Mouse (Mus musculus) intestine, postnatal 0 days (tissue): ENCODE data around the gene Plekhh2. TPM values are rescaled to one million over a fixed set of nuclear protein-coding genes. Genes with fewer than 3 reads are reported as not detected.

Source experiments
- ATAC-seq: fragments of 200-750 bp; cut with Nextera tagmentation; 2 replicates; pipeline ENCODE4 v1.8.0; 2017; ENCODE audit warnings: mild to moderate bottlenecking, moderate TSS enrichment, moderate library complexity
- H3K27ac ChIP-seq: fragments of 300-500 bp; sonication (generic); 2 replicates; pipeline ENCODE4 v1.5.1; 2014; ENCODE audit warnings: mild to moderate bottlenecking, low read depth, low read length, moderate library complexity
- H3K27me3 ChIP-seq: fragments of 300-500 bp; sonication (generic); replicated peaks from 2 replicates; pipeline ENCODE4 v1.6.1; 2014; ENCODE audit warnings: low read length, mixed read lengths; ENCODE audit not compliant: control insufficient read depth, insufficient read depth
- H3K36me3 ChIP-seq: fragments of 300-500 bp; sonication (generic); 2 replicates; pipeline ENCODE4 v1.6.1; 2014; ENCODE audit warnings: mild to moderate bottlenecking, moderate library complexity; ENCODE audit not compliant: control insufficient read depth, insufficient read depth
- H3K4me1 ChIP-seq: fragments of 300-500 bp; sonication (generic); replicated peaks from 2 replicates; pipeline ENCODE4 v1.6.1; 2014; ENCODE audit warnings: antibody characterized with exemption, low read length, mixed read lengths; ENCODE audit not compliant: control insufficient read depth, insufficient read depth
- H3K4me2 ChIP-seq: fragments of 300-500 bp; sonication (generic); replicated peaks from 2 replicates; pipeline ENCODE4 v1.6.1; 2014; ENCODE audit warnings: low read depth, mild to moderate bottlenecking, moderate library complexity
- H3K4me3 ChIP-seq: fragments of 300-500 bp; sonication (generic); 2 replicates; pipeline ENCODE4 v1.5.1; 2014; ENCODE audit warnings: low read depth, low read length
- H3K9ac ChIP-seq: fragments of 300-500 bp; sonication (generic); 2 replicates; pipeline ENCODE4 v1.6.1; 2014; ENCODE audit warnings: mild to moderate bottlenecking, low read depth, low read length
- H3K9me3 ChIP-seq: fragments of 300-500 bp; sonication (generic); 2 replicates; pipeline ENCODE4 v1.6.1; 2016; ENCODE audit warnings: mixed run types; ENCODE audit not compliant: control insufficient read depth
- CTCF ChIP-seq: sonication (generic); IDR thresholded peaks from 2 replicates; pipeline ENCODE4 v1.5.1; 2016; ENCODE audit warnings: low read depth, mild to moderate bottlenecking, control low read depth, antibody characterized with exemption, moderate library complexity
- WGBS: fragments of 180-500 bp; shearing (Covaris S2); extraction: QIAGEN DNeasy Blood & Tissue Kit; methylation state at CpG from one replicate; pipeline ENCODE4 v1.1.7; 2014; 5-methylcytosine and 5-hydroxymethylcytosine counted together
- polyA plus RNA-seq: library from polyadenylated mRNA; unstranded; fragments of >200 nt; fragmentation: Nextera tagmentation; extraction: Ambion mirVana; gene quantifications from 2 replicates; pipeline ENCODE4 v1.2.1, GENCODE M21; 2015

The Plekhh2 gene
- polyA plus RNA-seq, 1 experiment from 2014 or later = 2.8 TPM

- Histone ChIP-seq H3K27ac (no peak overlapping the region; the same call in 1 of the 2 replicates), H3K4me2 (no peak overlapping the region), H3K4me3 (no peak overlapping the region), H3K27me3 (no peaks in the 10 kb centered on the region), H3K36me3 (no peaks in the 10 kb centered on the region), H3K9me3 (no peaks in the 10 kb centered on the region), H3K4me1 (no peaks in the 10 kb centered on the region), H3K9ac (no peak overlapping the region)
- no peak for ATAC-seq
- TF ChIP-seq CTCF = peak; percentile 84
- 48% methylated on average over 15 of the region's 15 CpGs for WGBS
Observed at GRCm38 (mm10) chr17:84480464-84481355, 31.0 kb upstream of the Plekhh2 start.

- no peak overlapping the region for H3K4me3 ChIP-seq
- no peak overlapping the region for H3K9ac ChIP-seq
- no peak for TF ChIP-seq CTCF
- no peaks in the 10 kb centered on the region for H3K27me3 ChIP-seq
- WGBS = 86% methylated on average over 3 of the region's 3 CpGs
- no peaks in the 10 kb centered on the region for H3K9me3 ChIP-seq
- no peaks in the 10 kb centered on the region for H3K4me1 ChIP-seq
- no peak overlapping the region for H3K27ac ChIP-seq
- H3K4me2 ChIP-seq = no peak overlapping the region
- no peak for ATAC-seq
- no peaks in the 10 kb centered on the region for H3K36me3 ChIP-seq
Observed at GRCm38 (mm10) chr17:84482831-84483230, 28.9 kb upstream of the Plekhh2 start.

DNA sequence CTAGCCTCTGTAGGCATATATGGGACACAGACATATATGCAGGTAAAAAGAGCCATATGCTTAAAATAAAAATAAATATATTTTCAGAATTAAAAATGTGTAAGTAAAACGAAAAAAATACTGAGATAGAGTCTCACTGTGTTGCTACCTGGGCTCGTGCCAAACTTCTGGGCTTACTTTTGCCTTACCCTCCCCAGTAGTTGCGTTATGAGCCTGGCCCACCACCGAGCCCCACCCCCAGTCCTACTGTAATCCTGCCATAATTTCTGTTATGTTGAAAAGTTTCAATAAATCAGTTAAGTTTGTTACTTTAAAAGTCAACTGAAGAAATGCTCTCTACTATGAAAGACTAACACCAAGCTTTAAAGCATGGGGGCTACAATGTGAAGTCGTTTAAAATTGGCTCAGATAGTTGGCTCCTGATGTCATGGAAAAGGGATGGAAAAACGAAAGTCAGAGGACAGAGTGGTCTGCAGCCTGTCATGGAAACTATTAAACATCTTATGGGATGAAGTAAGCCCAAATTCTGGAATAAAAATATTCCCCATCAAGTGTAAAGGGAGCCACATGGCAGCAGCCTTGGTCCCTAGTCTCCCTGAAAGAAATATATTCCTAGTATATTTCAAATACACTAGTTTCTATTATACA lies 27.9 kb upstream of the Plekhh2 start:
- H3K36me3 ChIP-seq = no peaks in the 10 kb centered on the region
- no peak overlapping the region for H3K9ac ChIP-seq
- H3K4me2 ChIP-seq = no peak overlapping the region
- no peak for ATAC-seq
- H3K9me3 ChIP-seq = no peaks in the 10 kb centered on the region
- WGBS = 57% methylated on average over 6 of the region's 6 CpGs
- TF ChIP-seq CTCF = no peak
- H3K27ac ChIP-seq = no peak overlapping the region
- H3K4me1 ChIP-seq = no peaks in the 10 kb centered on the region
- H3K27me3 ChIP-seq = no peaks in the 10 kb centered on the region
- H3K4me3 ChIP-seq = no peak overlapping the region

GRCm38 (mm10) chr17:84487415-84487814 lies 24.3 kb upstream of the Plekhh2 start:
- H3K9ac ChIP-seq = no peak overlapping the region
- H3K27me3 ChIP-seq = no peaks in the 10 kb centered on the region
- H3K27ac ChIP-seq = no peak overlapping the region
- H3K9me3 ChIP-seq = no peaks in the 10 kb centered on the region
- no peak overlapping the region for H3K4me2 ChIP-seq
- H3K4me1 ChIP-seq = no peaks in the 10 kb centered on the region
- no peaks in the 10 kb centered on the region for H3K36me3 ChIP-seq
- 61% methylated on average over 2 of the region's 2 CpGs for WGBS
- no peak overlapping the region for H3K4me3 ChIP-seq
- no peak for TF ChIP-seq CTCF
- no peak for ATAC-seq

DNA sequence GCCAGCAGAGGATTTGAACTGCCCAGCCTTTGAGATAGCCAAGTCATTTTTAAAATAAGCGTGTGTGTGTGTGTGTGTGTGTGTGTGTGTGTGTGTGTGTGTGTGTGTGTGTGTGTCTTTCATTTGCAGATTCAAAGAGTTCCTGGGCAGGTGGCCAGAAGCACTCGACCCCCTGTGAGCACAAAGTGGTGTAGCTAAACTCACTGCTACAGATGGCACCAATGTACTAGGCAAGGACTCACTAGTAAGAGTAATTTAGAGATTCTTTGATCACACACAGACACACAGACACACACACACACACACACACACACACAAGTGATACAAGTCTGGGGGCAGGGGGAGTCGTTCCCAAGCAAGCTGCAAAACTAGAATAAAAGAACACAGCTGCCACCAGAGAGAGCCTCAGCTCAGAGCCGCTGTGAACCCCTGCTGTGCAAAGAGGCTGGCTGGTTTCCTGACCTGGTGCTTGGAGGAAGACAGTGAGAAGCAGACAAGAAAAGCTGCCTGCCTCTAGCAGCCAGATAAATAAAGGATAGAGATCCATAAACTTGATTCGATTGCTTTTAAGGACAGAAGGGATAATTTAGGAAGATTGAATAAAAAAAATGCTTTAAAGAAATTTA lies 19.3 kb upstream of the Plekhh2 start:
- Histone ChIP-seq H3K4me1 (no peaks in the 10 kb centered on the region), H3K27ac (no peak overlapping the region), H3K27me3 (no peaks in the 10 kb centered on the region), H3K4me2 (no peak overlapping the region), H3K9me3 (no peaks in the 10 kb centered on the region), H3K9ac (no peak overlapping the region), H3K4me3 (no peak overlapping the region), H3K36me3 (no peaks in the 10 kb centered on the region)
- no peak for TF ChIP-seq CTCF
- ATAC-seq = no peak
- WGBS = 51% methylated on average over 5 of the region's 5 CpGs

DNA sequence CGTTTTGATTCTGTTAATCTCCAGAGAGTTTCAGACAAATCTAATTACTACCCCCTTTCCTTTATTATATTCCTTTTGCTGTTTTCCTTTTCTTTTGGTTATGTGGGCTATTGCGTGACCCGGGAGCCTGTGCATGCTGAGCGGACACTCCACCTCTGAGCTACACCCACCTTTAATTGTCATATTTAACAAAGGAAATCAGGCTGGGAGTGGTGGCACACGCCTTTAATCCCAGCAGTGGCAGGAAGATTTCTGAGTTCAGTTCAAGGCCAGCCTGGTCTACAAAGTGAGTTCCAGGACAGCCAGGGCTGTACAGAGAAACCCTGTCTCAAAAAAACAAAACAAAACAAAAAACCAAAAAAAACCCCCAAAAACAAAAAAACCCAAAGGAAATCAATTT lies 14.7 kb upstream of the Plekhh2 start:
- no peak overlapping the region for H3K4me3 ChIP-seq
- 83% methylated on average over 5 of the region's 5 CpGs for WGBS
- no peaks in the 10 kb centered on the region for H3K27me3 ChIP-seq
- H3K27ac ChIP-seq = no peak overlapping the region
- no peak for ATAC-seq
- TF ChIP-seq CTCF = no peak
- no peak overlapping the region for H3K4me2 ChIP-seq
- H3K4me1 ChIP-seq = no peaks in the 10 kb centered on the region
- H3K36me3 ChIP-seq = no peaks in the 10 kb centered on the region
- H3K9me3 ChIP-seq = no peaks in the 10 kb centered on the region
- no peak overlapping the region for H3K9ac ChIP-seq
